Mouse (Mus musculus) erythroblast, embryonic 14.5 days (primary cell): ENCODE measurements around the gene Eef2k.

Experiments used
- GATA1 ChIP-seq: IDR thresholded peaks from 2 replicates; pipeline ENCODE4 v1.6.1; 2012; ENCODE audit warnings: low read length, inconsistent platforms, mixed read lengths
- TAL1 ChIP-seq: IDR thresholded peaks from 3 replicates; pipeline ENCODE4 v1.6.1; 2012; ENCODE audit warnings: low read length, inconsistent platforms, mixed read lengths

GRCm38 (mm10) chr7:120878271-120878670 lies 35.6 kb downstream of the Eef2k start:
- TF ChIP-seq GATA1 (no peak), TAL1 (no peak)
